Mouse (Mus musculus): ENCODE results near the gene Tmem214. TPM values are rescaled to one million over a fixed set of nuclear protein-coding genes. Genes with fewer than 3 reads are reported as not detected.
A peak's percentile ranks its signal among the peaks of the same experiment; 100 is the strongest.

Gene Tmem214
- total RNA-seq, 2 experiments from 2014 or later, result 37.7 to 40.2 TPM

DNA sequence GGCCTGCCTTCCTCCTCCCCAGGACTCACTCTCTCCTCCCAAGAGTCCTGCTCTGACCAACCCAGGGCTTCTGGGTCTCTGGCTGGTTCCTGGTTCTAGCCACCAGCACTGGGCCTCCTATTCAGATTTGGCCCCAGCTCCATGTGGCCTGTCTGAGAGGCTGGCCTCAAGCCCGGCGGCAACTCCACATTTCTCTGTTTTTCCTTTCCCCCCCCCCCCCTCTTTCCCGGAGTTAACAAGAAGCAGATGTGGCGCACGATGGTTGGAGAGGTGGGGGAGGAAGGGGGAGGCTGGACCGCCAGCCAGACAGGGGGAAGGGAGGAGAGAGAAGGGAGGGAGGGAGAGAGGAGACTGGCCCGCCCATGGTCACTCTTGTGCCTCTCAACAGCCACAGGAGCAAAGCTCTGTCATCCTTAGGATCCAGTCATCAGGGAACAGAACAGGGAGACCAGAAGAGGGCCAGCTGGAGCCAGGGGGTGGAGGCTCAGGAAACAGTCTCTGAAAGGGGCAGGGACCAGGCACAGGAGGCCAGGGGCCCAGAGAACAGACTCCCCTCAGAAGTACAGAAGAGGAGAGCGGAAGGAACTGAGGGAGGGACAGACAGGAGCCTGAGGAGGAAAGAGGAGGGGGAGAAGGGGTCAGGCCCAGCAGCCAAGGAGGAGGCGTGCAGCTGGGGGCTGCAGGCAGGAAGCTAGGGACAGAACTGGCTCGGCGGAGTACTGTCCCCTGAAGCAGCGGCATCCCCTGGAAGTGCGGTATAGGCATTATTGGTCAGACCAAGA, 45.4 kb downstream of the Tmem214 start, which contains the start of gene Emilin1:
Gene Emilin1 (plus strand): TSS at position 343 of the 782 bp plus-strand sequence.
- peak; percentile 72 to 77 for DNase-seq
- intact Hi-C loops (cut with DNase I), result no loop called here

- intact Hi-C loops (cut with DNase I), result loop anchor here (2.0 kb wide), 2 partner anchors 25 to 107 kb away; partner anchors contain the start of gene Agbl5
These were observed 46.4 kb downstream of the Tmem214 start for GRCm38 (mm10) chr5:30914101-30914635.

DNA sequence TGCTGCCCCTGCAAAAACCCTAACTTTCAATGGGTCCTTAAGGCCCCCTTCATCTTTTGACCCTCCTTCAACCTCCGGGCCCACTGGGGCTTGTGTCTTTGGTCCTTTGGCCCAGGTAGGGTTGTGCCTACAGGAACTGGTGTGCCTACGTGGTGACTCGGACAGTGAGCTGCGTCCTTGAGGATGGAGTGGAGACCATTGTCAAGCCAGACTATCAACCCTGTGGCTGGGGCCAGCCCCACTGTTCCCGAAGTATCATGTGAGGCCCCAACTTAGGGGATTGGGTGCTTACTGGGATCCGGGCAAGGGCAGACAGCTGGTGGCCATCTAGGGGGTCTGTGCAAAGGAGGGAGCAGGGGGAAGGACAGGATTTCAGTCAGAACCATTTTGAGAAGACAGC, 47.0 kb downstream of the Tmem214 start:
- DNase-seq, result no peak

More at GRCm38 (mm10) chr5:30914101-30914635, 46.4 kb downstream of the Tmem214 start:
- DNase-seq, result no peak

DNA sequence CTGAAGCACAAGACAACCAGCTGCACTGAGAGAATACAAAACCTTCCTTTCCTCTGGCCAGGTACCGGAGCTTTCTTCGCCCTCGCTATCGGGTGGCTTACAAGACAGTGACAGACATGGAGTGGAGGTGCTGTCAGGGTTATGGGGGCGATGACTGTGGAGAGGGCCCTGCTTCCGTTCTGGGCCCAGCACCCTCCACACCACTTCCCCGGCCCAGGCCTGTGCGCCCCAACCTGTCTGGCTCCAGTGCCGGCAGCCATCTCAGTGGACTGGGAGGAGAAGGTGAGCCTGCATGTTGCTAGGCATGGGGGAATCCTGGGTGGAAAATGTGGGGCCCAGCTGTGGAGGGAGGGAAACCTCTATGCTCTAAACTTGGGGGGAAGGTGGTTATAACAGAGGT, 47.6 kb downstream of the Tmem214 start:
- no peak for DNase-seq
- intact Hi-C loops (cut with DNase I), result loop anchor here (2.0 kb wide), 2 partner anchors 27 to 109 kb away; partner anchors contain the start of gene Agbl5

More for the DNA sequence above, 47.0 kb downstream of the Tmem214 start:
- intact Hi-C loops (cut with DNase I), result loop anchor here (2.0 kb wide), 2 partner anchors 26 to 108 kb away; partner anchors contain the start of gene Agbl5

- intact Hi-C loops (cut with DNase I), result loop anchor here (2.0 kb wide), 3 partner anchors 27 to 109 kb away; partner anchors contain the start of gene Agbl5
- DNase-seq, result peak; percentile 80 to 84
These were observed 48.2 kb downstream of the Tmem214 start for GRCm38 (mm10) chr5:30915974-30916433.

GRCm38 (mm10) chr5:30916841-30917240, 49.0 kb downstream of the Tmem214 start:
- DNase-seq, result no peak
- intact Hi-C loops (cut with DNase I), result loop anchor here (2.0 kb wide), 1 partner anchor 42 kb away; no protein-coding TSS in a partner anchor

- intact Hi-C loops (cut with DNase I), result loop anchor here (2.0 kb wide), 1 partner anchor 41 kb away; no protein-coding TSS in a partner anchor
- DNase-seq, result no peak
These were observed 49.5 kb downstream of the Tmem214 start for GRCm38 (mm10) chr5:30917348-30917747.

DNA sequence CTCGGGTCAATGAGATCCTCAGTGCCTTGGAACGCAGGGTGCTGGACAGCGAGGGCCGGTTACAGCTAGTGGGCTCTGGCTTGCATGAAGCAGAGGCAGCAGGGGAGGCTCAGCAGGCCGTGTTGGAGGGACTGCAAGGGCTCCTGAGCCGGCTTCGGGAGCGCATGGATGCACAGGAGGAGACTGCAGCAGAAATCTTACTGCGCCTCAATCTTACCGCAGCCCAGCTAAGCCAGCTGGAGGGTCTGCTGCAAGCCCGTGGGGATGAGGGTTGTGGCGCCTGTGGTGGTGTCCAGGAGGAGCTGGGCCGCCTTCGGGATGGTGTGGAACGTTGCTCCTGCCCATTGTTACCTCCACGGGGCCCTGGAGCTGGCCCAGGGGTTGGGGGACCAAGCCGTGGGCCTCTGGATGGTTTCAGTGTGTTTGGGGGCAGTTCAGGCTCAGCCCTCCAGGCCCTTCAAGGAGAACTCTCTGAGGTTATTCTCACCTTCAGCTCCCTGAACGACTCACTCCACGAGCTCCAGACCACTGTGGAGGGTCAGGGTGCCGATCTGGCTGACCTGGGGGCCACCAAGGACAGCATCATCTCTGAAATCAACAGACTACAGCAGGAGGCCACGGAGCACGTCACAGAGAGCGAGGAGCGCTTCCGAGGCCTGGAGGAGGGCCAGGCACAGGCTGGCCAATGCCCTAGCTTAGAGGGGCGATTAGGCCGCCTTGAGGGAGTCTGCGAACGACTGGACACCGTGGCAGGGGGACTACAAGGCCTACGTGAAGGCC, 50.3 kb downstream of the Tmem214 start:
- DNase-seq, result no peak
- intact Hi-C loops (cut with DNase I), result loop anchor here (2.0 kb wide), 1 partner anchor 41 kb away; no protein-coding TSS in a partner anchor

GRCm38 (mm10) chr5:30918691-30919090, 50.9 kb downstream of the Tmem214 start:
- intact Hi-C loops (cut with DNase I), result no loop called here
- DNase-seq, result no peak

DNA sequence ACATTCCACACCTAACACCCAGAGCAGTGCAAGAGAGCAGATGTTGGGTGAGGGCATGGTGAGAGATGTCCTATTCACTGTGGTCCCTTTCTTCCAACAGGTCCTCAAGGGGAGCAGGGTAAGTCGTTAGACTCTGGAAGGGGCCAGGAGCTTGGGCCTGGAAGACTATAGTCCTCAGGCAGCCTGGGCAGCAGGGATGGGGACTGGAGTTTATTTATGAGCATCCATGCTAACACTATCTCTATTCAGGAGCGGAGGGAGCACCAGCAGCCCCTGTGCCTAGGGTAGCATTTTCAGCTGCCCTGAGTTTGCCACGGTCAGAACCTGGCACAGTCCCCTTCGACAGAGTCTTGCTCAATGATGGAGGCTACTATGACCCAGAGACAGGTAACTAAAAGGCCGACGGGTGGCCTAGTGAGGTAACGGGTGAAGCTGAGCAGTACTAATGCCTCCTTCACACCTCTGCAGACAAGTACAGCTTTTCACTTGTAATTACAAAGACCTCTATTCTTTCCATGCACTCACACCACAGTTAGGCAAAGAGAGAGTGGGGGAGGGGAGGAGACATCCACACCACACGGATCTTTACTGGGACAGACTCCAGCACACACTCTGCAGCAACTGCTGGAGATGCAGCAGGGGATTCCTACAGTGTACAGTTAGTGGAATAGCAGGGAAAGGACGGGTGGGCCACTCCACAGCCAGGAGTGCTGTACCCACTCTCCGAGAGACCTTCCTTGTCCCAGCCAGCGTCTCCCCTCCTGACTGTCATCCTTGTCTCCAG, 52.2 kb downstream of the Tmem214 start:
- intact Hi-C loops (cut with DNase I), result loop anchor here (2.0 kb wide), 1 partner anchor 51 kb away; the partner anchor contains the start of gene Tmem214
- no peak for DNase-seq

- DNase-seq, result peak in 1 of 2 experiments; percentile 41
- intact Hi-C loops (cut with DNase I), result loop anchor here (2.0 kb wide), 1 partner anchor 52 kb away; the partner anchor contains the start of gene Tmem214
These were observed 52.8 kb downstream of the Tmem214 start for GRCm38 (mm10) chr5:30920621-30921020.

DNA sequence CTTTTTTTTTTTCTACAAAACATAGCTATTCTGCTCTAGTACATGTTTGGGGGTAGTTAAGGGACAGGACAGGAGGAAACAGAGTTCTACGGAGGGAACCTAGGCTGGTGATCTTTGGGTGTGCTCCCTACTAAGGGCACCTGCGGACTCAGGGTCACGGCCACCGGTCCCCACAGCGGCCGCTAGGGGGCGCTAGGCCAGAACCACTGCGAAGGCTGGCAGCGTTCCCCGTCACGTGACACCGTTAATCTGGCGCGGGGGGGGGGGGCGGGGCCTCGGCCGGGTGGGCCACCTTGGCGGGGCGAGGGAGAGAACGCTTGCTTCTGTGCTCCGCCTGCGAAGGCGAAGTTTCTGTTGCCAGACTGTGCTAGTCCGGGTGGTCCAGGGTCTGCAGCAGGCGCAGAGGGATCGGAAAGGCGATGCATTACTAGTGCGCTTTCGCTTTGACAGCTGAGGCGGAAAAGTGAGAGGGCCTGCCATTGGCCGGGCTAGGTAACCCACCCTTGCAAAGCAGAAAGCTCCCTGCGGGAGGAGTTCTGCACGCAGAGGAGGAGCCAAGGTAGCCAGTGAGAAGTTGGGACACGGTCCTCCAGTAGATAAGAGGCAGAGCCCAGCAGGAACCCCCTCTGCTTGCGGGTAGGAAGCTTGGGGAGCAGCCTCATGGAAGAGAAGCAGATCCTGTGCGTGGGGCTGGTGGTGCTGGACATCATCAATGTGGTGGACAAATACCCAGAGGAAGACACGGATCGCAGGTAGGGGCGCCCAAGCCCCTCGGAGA, 53.6 kb downstream of the Tmem214 start, which contains the start of gene Khk:
Gene Khk (plus strand): TSS at position 176 of the 778 bp plus-strand sequence.
- intact Hi-C loops (cut with DNase I), result loop anchor here (2.0 kb wide), 1 partner anchor 53 kb away; the partner anchor contains the start of gene Tmem214

GRCm38 (mm10) chr5:30922581-30923041, 54.8 kb downstream of the Tmem214 start:
- no peak for DNase-seq
- intact Hi-C loops (cut with DNase I), result no loop called here

More for the DNA sequence above, 53.6 kb downstream of the Tmem214 start, which contains the start of gene Khk:
- peak; percentile 93 to 96 for DNase-seq

GRCm38 (mm10) chr5:30923119-30923518, 55.3 kb downstream of the Tmem214 start:
- intact Hi-C loops (cut with DNase I), result no loop called here
- DNase-seq, result no peak

- intact Hi-C loops (cut with DNase I), result no loop called here
- no peak for DNase-seq
These were observed 56.8 kb downstream of the Tmem214 start for GRCm38 (mm10) chr5:30924614-30925013.

- DNase-seq, result no peak
- intact Hi-C loops (cut with DNase I), result no loop called here
These were observed 57.4 kb downstream of the Tmem214 start for GRCm38 (mm10) chr5:30925217-30925616.

DNA sequence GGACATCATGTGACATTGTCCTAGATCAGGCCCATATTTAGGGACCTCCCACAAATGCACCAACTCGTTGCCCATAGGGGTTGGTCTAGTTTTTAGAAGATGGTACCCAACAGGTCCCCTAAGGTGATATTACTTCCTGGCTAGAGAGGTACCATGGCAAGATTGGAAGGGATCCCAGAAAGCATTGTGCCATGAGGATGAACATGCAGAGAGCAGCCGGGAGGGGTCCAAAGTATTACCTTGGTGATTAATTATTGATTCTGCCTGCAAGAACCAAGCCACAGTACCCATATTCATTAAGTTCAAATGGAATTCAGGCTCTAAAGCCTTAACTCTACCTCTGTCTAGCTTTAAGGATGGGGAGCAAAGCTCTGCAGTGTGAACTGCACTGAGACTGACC, 58.3 kb downstream of the Tmem214 start:
- no peak for DNase-seq
- intact Hi-C loops (cut with DNase I), result no loop called here

GRCm38 (mm10) chr5:30927945-30928529, 60.2 kb downstream of the Tmem214 start:
- intact Hi-C loops (cut with DNase I), result no loop called here

More at GRCm38 (mm10) chr5:30927945-30928529, 60.2 kb downstream of the Tmem214 start:
- no peak for DNase-seq
